Mouse (Mus musculus) adrenal gland, postnatal 36 days (tissue): ENCODE measurements around the gene Prkar2b. TPM values are rescaled to one million over a fixed set of nuclear protein-coding genes. Genes with fewer than 3 reads are reported as not detected.

Experiments used
- DNase-seq, 2 experiments: peaks; one replicate each; pipeline ENCODE4 v3.0.0; 2021; ENCODE audit warnings: mixed read lengths in 1 of 2
- total RNA-seq, 2 experiments: library from RNA; stranded (reverse); gene quantifications; 2 replicates each; pipeline ENCODE4 v1.2.3; 2021

The Prkar2b gene
- total RNA-seq, 2 experiments from 2014 or later: 417 to 626 TPM

DNA sequence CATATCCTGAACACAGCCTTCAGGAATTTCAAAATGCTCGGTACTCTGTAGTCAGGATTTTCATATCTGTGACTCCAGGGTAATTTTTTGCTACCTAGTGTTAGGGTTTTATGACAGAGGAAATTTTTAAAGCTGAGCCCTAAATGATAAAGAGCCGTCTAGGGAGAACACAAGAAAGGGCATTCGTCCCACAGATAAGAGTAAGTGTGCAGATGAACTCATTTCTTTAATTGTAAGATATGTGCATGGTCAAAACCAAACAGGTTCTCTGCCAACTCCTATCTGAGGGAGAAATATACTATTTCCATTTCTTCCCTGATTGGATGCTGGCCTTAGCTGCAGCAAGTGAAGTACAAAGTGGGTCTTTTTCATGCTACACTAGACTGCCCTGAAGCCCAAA lies 137.0 kb downstream of the Prkar2b start:
- DNase-seq: no peak

DNA sequence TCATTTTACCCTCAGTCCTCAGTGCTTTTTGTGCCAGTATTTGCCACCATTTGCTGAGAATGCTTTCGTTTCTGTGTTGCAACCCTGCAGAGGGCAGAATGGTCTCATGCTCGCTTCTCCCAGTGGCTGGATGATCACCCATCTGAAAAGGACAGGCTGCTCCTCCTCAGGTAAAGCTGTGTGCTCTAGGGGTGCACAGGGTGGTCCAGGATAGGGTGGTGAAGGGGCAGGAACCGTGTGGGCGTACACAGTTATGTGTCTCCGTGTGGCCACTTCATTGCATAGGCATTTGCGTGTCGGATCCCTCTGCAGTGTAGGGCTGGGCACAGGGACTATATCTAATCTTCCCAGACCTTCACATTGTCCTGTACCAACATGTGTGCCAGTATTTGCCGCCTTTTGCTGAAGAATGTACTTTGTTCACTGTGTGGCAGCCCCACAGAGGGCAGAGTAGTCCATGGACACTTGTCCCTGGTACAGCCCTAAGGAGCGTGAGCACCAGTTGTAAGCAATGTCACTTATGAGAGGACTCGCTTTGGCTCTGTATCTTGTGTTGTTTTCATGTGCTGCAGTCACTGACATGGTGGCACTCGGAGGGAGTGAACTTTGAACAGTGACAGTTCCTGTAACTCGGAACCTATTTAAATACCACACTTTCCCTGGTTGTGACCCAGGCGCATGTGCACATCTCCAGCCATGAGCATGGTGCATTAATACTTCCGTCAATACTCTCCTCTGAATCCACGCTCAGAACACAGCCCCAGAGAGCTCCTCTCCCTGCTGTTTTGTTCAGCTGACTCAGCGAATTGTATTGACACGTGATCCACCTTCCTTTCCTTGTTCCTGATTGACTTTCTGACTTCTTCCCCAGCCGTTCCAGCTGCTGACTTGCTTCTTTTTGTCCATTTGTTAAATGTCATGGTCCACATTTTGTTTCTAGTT lies 140.4 kb downstream of the Prkar2b start:
- DNase-seq: no peak

DNA sequence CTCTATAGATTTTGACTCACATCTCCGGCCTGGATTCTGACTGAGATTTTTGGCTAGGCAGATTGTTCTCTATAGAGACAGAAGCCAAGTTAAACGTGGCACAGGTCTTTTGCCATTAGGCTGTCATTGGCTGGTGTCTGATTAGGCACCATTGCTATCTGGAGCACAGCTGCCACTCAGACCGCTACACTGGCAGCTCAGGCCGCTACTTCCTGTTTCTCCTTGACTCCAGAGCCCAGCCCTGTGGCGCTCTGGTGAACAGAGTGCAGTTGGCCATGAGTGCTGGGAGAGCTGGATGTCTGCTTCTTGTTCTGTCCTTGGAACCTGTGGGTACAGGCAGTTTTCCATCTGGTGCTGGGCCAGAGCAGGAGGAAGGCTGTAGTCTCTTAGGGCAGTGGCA lies 143.9 kb downstream of the Prkar2b start:
- peak; percentile 83 to 87 for DNase-seq

DNA sequence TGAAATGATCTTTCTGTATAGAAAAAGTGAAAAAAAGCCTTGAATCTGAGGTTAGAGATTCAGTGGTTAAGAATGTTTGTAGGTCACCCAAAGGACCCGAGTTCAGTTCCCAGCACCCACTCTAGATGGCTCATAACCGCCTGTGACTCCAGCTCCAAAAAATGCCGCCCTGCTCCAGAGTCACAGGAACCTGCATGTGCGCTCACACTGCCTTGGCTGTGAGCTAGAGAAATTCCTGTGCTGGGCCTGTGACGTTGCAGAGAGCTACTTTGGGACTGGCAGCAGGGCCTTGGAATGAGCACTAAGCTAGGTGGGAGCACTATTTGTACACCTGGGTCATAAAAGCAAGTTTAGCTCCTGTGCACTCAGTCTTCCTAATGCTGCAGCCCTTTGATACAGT lies 144.4 kb downstream of the Prkar2b start:
- DNase-seq: no peak

DNA sequence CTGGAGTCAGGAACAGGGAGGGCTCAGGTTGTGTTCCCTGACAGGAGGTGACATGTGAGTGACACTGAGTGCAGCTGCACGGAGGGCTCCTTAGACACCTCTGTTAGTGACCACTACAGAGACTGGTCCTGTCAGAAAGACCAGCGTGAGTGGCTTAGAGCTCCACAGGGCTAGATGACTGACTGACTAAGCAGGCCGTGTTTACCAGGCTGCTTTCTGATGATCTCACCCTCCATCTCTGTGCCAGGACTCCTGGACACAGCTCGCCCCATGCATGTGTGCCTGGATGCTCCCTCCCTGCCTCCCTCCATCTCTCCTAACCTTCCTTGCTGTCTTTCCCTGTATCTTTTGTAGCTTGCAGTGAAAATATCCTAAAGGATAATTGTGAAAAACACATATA lies 147.5 kb downstream of the Prkar2b start:
- DNase-seq: peak; percentile 63 to 74

DNA sequence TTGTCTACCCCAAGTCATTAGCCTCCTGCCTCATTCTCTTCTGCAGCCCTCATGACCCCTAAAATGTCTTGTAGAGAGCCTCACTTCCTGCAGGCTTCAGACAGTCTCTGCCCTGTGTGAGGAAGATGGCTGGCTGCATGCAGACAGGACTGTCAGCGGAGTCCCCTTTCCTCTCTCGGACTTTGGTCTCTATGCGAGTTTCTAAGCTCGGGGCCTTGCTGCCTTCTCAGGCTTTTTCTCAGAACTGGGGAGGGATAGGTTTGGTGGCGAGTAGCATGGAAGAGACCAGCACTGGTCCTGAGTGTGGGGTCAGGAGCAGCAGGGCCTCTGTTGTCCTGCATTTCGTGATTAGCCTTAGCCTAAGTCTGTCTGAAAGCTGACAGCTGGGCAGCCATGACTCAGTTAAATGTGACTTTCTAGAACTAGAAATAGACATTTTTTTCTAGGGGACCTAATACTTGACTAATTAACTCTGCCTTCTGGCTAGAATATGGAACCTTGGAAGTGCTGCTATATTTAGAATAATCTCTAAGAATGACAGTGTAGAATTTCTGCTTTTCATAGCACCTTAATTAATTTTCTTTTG lies 148.0 kb downstream of the Prkar2b start:
- no peak for DNase-seq

Other genes with a start within 250 kb of the Prkar2b start
- gene Hbp1, start 110.8 kb downstream of the Prkar2b start, total RNA-seq: 100 to 1,000 TPM in 1 of 2 experiments, 10 to 100 TPM in 1; 63.6 to 125 TPM
- 1 to 10 TPM; 1.8 to 2.2 TPM for gene Pik3cg, start 147.4 kb upstream of the Prkar2b start, total RNA-seq